Mouse (Mus musculus) gonadal fat pad, adult 2 months (tissue): ENCODE results near the gene Chodl. TPM values are rescaled to one million over a fixed set of nuclear protein-coding genes. Genes with fewer than 3 reads are reported as not detected.

Experiments used
- DNase-seq: peaks from one replicate; pipeline ENCODE4 v3.0.0-alpha.2; 2012; ENCODE audit warnings: low read depth
- polyA plus RNA-seq: library from polyadenylated mRNA; depleted of rRNA; stranded (reverse); fragments of >200 nt; gene quantifications from 2 replicates; pipeline ENCODE4 v1.2.3, GENCODE M21; 2012; rRNA removed

Chodl gene
- polyA plus RNA-seq = 0.31 and 0.65 TPM in 2 replicates

- DNase-seq = no peak
Observed at GRCm38 (mm10) chr16:78930382-78931286, at the start of gene Chodl. Gene Chodl, plus strand, starts transcription at chr16:78930948.

GRCm38 (mm10) chr16:78922644-78923043 is 8.1 kb upstream of the Chodl start:
- no peak for DNase-seq

GRCm38 (mm10) chr16:78931287-78932025 is 708 bp downstream of the Chodl start:
- no peak for DNase-seq

- no peak for DNase-seq
Observed at GRCm38 (mm10) chr16:78934298-78934697, 3.5 kb downstream of the Chodl start.

- DNase-seq = no peak
Observed at GRCm38 (mm10) chr16:78937755-78938154, 7.0 kb downstream of the Chodl start.

- no peak for DNase-seq
Observed at GRCm38 (mm10) chr16:78950359-78950758, 19.6 kb downstream of the Chodl start.

- no peak for DNase-seq
Observed at GRCm38 (mm10) chr16:78957434-78957833, 26.7 kb downstream of the Chodl start.

GRCm38 (mm10) chr16:78969091-78969731 is 38.5 kb downstream of the Chodl start:
- no peak for DNase-seq

GRCm38 (mm10) chr16:78974099-78974498 is 43.4 kb downstream of the Chodl start:
- DNase-seq = no peak

- DNase-seq = no peak
Observed at GRCm38 (mm10) chr16:78976384-78976783, 45.6 kb downstream of the Chodl start.

Other genes with a start within 250 kb of the Chodl start
- gene Tmprss15, start 160.1 kb downstream of the Chodl start, polyA plus RNA-seq = not detected in 2 replicates